Mouse (Mus musculus): ENCODE data around the gene Vmn1r125.
"Not testable (repeated sequence)": the region's sequence is repeated elsewhere in the genome, so short reads cannot be mapped to it uniquely, and the experiment has no call there.

Vmn1r125 gene

GRCm38 (mm10) chr7:21271879-21272278, at the start of gene Vmn1r125:
Gene Vmn1r125 (plus strand): TSS chr7:21272179.
- not testable (repeated sequence) for DNase-seq (ENCODE audit: low read depth, low spot score)

- not testable (repeated sequence) for DNase-seq (ENCODE audit: low read depth, low spot score)
Observed at GRCm38 (mm10) chr7:21260517-21260916, 11.5 kb upstream of the Vmn1r125 start, which contains the start of gene Vmn1r124. Gene Vmn1r124 (minus strand): TSS chr7:21260617.

- not testable (repeated sequence) for DNase-seq (ENCODE audit: low read depth, low spot score)
Observed at GRCm38 (mm10) chr7:21301367-21301766, 29.4 kb downstream of the Vmn1r125 start, which contains the start of gene Vmn1r126. Gene Vmn1r126 (minus strand): TSS chr7:21301467.

- DNase-seq (ENCODE audit: low read depth, low spot score): not testable (repeated sequence)
Observed at GRCm38 (mm10) chr7:21319761-21320160, 47.8 kb downstream of the Vmn1r125 start, which contains the start of gene Vmn1r127. Gene Vmn1r127 (minus strand): TSS chr7:21319861.
